Mouse (Mus musculus) MN1 (cell line): ENCODE measurements around the gene Fam110c.

Experiments used
- DNase-seq: peaks from one replicate; pipeline ENCODE4 v3.0.0-alpha.2; 2016; ENCODE audit warnings: low spot score

The Fam110c gene

DNA sequence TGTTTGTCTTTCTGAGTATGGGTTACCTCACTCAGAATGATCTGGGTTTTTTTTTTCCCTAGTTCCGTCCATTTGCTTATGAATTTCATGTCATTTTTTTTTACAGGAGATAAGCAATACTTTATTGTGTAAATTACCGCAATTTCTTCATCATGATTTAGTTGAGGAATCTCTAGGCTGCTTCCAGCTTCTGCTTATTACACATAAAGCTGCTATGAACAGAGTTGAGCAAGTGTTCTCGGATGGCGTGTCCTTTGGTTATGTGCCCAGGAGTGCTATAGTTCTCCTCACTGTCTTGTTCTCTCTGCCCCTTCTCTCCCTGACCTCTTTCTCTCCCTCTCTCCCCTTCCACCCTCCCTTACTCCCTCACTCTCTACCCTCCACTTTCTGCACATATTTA lies 28.2 kb downstream of the Fam110c start:
- DNase-seq = no peak

DNA sequence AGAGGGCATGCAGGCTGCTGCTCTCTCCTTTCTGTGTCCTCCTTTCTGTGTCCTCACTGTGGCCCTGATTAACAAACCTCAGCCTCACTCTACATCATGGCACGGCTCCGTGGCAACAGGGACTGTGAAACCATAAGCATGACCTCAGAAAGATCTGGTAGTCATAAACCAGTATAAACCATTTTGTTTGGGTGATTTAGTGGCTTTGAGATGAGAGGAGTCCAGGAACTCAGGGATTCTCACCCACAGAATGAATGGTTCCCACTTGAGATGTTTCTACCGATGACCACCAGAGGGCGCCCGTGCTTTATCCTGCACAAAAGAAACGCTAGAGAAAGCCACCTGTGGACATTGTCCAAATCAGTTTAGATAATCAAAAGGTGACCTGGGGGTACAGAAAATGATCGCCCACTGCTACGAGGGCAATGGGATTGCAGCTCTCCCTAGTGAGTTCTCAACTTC lies 42.4 kb downstream of the Fam110c start:
- DNase-seq = peak; percentile 27

DNA sequence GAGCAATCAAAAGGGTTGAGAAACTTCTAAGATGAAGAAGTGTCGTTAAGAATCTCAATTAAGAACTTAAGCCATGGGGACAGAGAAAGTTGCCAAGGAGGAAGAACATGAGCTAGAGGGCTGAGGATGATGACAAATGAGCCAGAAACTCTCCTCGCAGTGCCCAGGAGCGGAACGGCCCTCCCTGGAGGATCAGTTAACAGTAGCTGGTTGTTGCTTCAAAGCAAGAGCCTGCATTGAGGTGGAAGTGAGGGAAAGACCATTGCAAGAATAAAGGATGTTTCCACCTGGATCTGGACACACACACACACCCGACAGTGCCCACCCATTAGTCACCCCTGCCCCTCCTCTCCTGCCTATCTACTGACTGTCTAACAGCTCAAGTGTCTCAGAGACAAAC lies 46.9 kb downstream of the Fam110c start:
- DNase-seq = no peak

DNA sequence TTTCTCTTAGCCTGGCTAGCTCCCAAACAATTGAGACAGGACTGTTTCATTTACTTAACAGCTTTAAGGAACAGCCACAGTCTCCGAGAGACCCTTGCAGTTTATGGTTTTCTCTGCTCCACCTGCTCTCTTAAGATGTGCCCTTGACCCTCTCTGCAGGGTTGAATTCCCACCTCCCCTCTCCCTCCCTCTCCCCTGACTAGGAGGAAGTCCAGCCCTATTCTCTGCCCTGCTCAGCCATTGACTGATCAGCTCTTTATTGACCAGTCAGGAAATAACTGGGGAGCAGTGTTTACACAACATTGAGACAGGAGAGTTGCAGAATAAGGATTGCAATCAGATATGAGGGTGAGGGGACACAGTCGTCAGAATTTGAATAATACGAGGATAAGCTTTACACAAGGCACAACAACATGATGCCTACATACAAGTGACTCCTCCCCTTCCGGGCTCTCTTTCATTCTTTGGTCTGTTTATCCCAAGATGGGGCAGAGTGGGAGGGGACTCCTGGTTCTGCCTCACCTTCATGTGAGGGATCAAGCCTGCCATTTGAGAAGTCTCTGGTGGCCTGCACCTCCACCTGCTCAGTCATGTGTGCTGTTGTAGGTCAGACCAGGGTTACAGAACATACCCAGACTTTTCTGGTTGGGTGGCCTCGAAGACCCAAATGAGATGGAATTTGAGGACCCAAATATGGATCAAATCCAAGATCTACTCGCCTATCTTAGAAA lies 49.4 kb downstream of the Fam110c start:
- no peak for DNase-seq

DNA sequence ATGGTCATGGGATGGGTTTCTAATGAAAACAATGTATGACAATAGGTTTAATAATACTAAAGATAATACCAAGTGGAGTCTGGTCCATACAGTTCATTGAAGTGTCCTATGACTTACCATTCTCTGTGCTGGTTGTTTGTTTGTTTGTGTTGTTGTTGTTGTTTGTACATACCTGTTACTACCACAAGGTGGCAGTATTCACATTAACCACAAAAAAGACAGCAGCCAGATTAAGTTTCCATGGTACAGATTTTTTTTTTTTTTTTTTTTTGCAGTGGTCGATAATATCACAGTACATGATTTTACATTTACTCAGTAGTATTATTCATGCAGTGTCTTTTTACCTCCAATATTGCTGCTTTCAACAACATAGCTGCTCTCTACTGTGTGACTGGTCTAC lies 52.4 kb downstream of the Fam110c start:
- no peak for DNase-seq

DNA sequence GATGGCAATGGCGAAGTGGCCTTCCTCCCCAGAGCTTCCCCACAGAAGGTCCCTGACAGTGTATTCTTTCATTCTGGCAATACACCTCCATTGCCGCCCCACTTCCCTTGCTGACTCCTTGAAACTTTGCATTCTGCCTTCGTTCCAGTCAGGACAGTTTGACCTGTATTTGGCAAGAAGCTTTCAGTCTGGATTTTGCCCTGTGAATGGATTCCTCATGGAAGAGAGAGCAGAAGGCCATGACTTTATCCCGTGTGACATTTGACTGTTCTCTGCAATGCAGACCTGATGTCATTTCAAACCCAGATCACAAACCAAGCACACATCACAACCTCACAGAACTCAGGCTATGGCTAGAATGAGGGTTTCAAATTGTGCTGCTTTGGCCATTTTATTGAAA lies 55.9 kb downstream of the Fam110c start:
- DNase-seq = no peak
